Mouse (Mus musculus): ENCODE data around the gene Zfp626. TPM values are rescaled to one million over a fixed set of nuclear protein-coding genes. Genes with fewer than 3 reads are reported as not detected.

Zfp626 gene
- polyA plus RNA-seq (2012; rRNA removed) = 0.33 and 0.41 TPM in 2 replicates

GRCm38 (mm10) chr7:27806896-27807295 lies at the start of gene Zfp626:
Gene Zfp626 (plus strand): TSS chr7:27807196.

GRCm38 (mm10) chr7:27838323-27839249 lies 31.6 kb downstream of the Zfp626 start, which contains the start of gene Zfp59:
Gene Zfp59 (plus strand): TSS chr7:27838607.

GRCm38 (mm10) chr7:27857227-27857626 lies 50.2 kb downstream of the Zfp626 start, which contains the start of gene Zfp607a:
Gene Zfp607a (plus strand): TSS chr7:27857527.

Other genes starting within 250 kb of the Zfp626 start
- gene Akt2, start 215.6 kb upstream of the Zfp626 start, polyA plus RNA-seq (2012; rRNA removed) = 111 and 122 TPM in 2 replicates
- not detected in 2 replicates for gene Ttc9b, start 153.3 kb upstream of the Zfp626 start, polyA plus RNA-seq (2012; rRNA removed)
- 54.5 and 69.7 TPM in 2 replicates for gene Map3k10, start 132.6 kb upstream of the Zfp626 start, polyA plus RNA-seq (2012; rRNA removed)
- 0.47 and 0.76 TPM in 2 replicates for gene Zfp607b, start 117.9 kb upstream of the Zfp626 start, polyA plus RNA-seq (2012; rRNA removed)
- 1.6 and 2.0 TPM in 2 replicates for gene Zfp60, start 75.8 kb upstream of the Zfp626 start, polyA plus RNA-seq (2012; rRNA removed)
- gene Zfp59, start 31.4 kb downstream of the Zfp626 start, polyA plus RNA-seq (2012; rRNA removed) = 0.43 and 0.58 TPM in 2 replicates
- 0.30 and 0.33 TPM in 2 replicates for gene Zfp607a, start 50.3 kb downstream of the Zfp626 start, polyA plus RNA-seq (2012; rRNA removed)
- gene Zfp974, start 122.3 kb downstream of the Zfp626 start, polyA plus RNA-seq (2012; rRNA removed) = 1.3 and 1.5 TPM in 2 replicates
- gene Zfp780b, start 172.0 kb downstream of the Zfp626 start, polyA plus RNA-seq (2012; rRNA removed) = 1.0 and 1.4 TPM in 2 replicates
- 0.10 and 0.44 TPM in 2 replicates for gene Zfp850, start 206.9 kb downstream of the Zfp626 start, polyA plus RNA-seq (2012; rRNA removed)
- gene Psmc4, start 242.9 kb downstream of the Zfp626 start, polyA plus RNA-seq (2012; rRNA removed) = 146 and 150 TPM in 2 replicates